ENCODE assay signal across 1 mouse cellular context in the genomic region with DNA sequence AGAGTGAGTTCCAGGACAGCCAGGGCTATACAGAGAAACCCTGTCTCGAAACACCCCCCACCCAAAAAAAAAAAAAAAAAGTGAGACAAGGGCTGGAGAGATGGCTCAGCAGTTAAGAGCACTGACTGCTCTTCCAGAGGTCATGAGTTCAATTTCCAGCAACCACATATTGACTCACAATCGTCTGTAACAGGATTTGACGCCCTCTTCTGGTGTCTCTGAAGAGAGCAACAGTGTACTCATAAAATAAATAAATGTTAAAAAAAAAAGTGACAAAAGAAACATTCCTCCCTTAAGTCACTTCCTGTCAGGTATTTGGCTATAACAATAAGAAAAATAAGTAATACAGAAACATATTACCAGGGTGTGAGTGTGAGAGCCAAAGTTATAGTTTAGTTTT.
TF ChIP-seq lines count a peak whose summit lies in the region.

No protein-coding gene starts in this region.

TF ChIP-seq in ES-E14, 5 proteins besides CTCF, POLR2A, EP300 and RAD21:
- no peak for TF ChIP-seq ZC3H11A (IDR thresholded peaks at IDR 0.05; ENCODE audit: borderline replicate concordance, low read depth, low read length)
- TF ChIP-seq HCFC1 (IDR thresholded peaks at IDR 0.05; ENCODE audit: borderline replicate concordance, insufficient read depth, low read length): no peak
- TF ChIP-seq ZNF384 (IDR thresholded peaks at IDR 0.05; ENCODE audit: low read depth, low read length): no peak; the same call in 1 of the 2 replicates
- no peak for TF ChIP-seq MAFK (IDR thresholded peaks at IDR 0.05; ENCODE audit: insufficient read depth, low read depth, low read length)
- no peak for TF ChIP-seq CHD2 (IDR thresholded peaks at IDR 0.05; ENCODE audit: low read depth, low read length)
TF ChIP-seq in ES-E14: peak in this region for 0.
